Mouse (Mus musculus) myocyte (in vitro differentiated cells): Measurements from ENCODE around the gene Gm8206.
"Not testable (repeated sequence)": the region's sequence is repeated elsewhere in the genome, so short reads cannot be mapped to it uniquely, and the experiment has no call there.

Source experiments
- E2F4 ChIP-seq: IDR thresholded peaks from one replicate; pipeline ENCODE4 v1.6.1; 2011; ENCODE audit warnings: mild to moderate bottlenecking, control low read depth, moderate library complexity; ENCODE audit not compliant: insufficient read depth
- MAX ChIP-seq: IDR thresholded peaks from one replicate; pipeline ENCODE4 v1.6.1; 2011; ENCODE audit warnings: low read depth, mild to moderate bottlenecking, control low read depth
- TCF3 ChIP-seq: IDR thresholded peaks from one replicate; pipeline ENCODE4 v1.6.1; 2011; ENCODE audit warnings: low read depth, control low read depth; ENCODE audit not compliant: insufficient read length
- USF1 ChIP-seq: IDR thresholded peaks from one replicate; pipeline ENCODE4 v1.6.1; 2011; ENCODE audit warnings: low read depth, mild to moderate bottlenecking, control low read depth, moderate library complexity

DNA sequence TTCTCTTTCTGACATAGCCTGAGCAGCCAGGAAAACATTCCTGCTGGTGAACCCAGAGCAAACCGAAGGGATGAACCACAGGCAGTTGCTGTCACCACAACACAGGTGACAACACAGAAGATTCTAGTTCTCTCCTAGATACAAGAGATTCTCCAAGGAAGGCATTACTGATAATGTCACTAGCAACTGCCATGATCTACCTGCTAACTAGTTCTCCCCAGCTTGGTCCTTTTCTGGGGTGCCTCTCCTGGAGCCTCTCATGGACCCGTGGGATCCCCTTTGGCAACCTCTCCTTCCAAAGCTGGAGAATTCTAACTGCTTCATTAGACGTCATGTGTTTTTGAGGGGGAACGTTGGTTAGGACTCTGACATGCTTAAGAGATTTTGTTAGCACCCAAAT, 35.6 kb downstream of the Gm8206 start, which contains the start of gene Gm6337:
- TF ChIP-seq MAX, USF1, TCF3, E2F4: not testable (repeated sequence)
